In the genomic region with DNA sequence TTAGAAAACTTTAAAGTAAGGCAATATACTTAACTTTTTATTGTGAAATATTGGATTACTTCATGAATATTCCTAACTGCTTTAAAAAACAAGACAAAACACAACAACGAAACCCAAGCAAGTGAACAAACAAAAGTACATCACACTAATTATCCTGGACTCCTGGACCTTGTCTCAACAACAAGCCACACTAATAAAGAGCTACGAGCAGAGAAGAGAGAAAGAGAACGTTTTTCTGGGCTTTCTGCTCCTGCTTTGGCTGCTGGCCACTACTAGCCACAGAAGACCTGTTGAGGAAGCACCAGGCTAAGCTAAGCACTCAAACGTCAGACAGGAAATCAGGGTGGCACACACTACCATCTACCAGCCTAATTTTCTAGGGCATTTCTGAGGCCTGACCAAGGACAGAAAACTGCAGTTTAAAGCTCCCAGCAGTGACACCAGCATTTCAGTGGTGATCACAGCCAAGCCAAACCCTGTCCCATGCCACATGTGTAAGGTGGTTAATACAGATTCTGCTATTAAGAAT, we compare ENCODE assay signal across 16 mouse cellular contexts. TPM values are rescaled to one million over a fixed set of nuclear protein-coding genes. Genes with fewer than 3 reads are reported as not detected.
A peak's percentile ranks its signal among the peaks of the same experiment; 100 is the strongest.
DNase-seq lines count a peak whose midpoint lies in the region; ATAC-seq and TF ChIP-seq lines count a peak whose summit lies in the region.
"Had no signal": no experiment of that assay in that cellular context is flagged by ENCODE, and none has a peak within 500 bp of the region (broad histone marks: within the 10 kb centered on the region; RNA-seq: fewer than 3 reads in every experiment).

No protein-coding gene starts in this region.

- no peak for ATAC-seq in liver, embryonic 12.5 days
- peak; percentile 55 for ATAC-seq in activated CD4-positive, CD25-positive, alpha-beta regulatory T cell, adult 4 months
- ATAC-seq in forebrain, embryonic 13.5 days, result no peak

- H3K9ac ChIP-seq in liver, adult 2 months (ENCODE audit: low read depth, low read length), result peak overlapping the region; percentile 16
- H3K9ac ChIP-seq in liver, embryonic 12.5 days, result no peak overlapping the region
- no peak overlapping the region for H3K9ac ChIP-seq in forebrain, embryonic 13.5 days
- H3K9ac ChIP-seq: embryonic facial prominence, embryonic 15.5 days; liver, embryonic 15.5 days; neural tube, embryonic 12.5 days had no signal

- no peak overlapping the region for H3ac ChIP-seq in myocyte (ENCODE audit: control insufficient read depth, insufficient read length)

- TF ChIP-seq CTCF in liver, adult 2 months (IDR thresholded peaks at IDR 0.05; ENCODE audit: low read depth, low read length), result no peak

- DNase-seq in liver, adult 2 months (ENCODE audit: extremely low read depth, low read depth, low spot score), result peak; percentile 60
- peak; percentile 33 to 37 for DNase-seq in B cell, adult 2 months
- no peak for DNase-seq in layer of hippocampus, adult 11-12 months (ENCODE audit: low spot score)
- DNase-seq: cerebellum, postnatal 14 days; heart, adult 11 months; kidney, adult 8-10 months; layer of hippocampus, postnatal 36 days; retina, postnatal 1 day had no signal

- TF ChIP-seq POLR2A in liver, adult 2 months (IDR thresholded peaks at IDR 0.05; ENCODE audit: extremely low read depth, insufficient read depth, low read length), result no peak
- TF ChIP-seq POLR2A in myocyte (IDR thresholded peaks at IDR 0.05; ENCODE audit: insufficient read length, low read depth), result no peak

- H3K4me3 ChIP-seq in liver, adult 2 months (ENCODE audit: insufficient read depth, low read depth, low read length), result no peak overlapping the region
- H3K4me3 ChIP-seq in liver, embryonic 12.5 days, result no peak overlapping the region
- H3K4me3 ChIP-seq in myocyte, result no peak overlapping the region
- no peak overlapping the region for H3K4me3 ChIP-seq in forebrain, embryonic 13.5 days
- H3K4me3 ChIP-seq: embryonic facial prominence, embryonic 15.5 days; hindbrain, embryonic 10.5 days; liver, embryonic 15.5 days; neural tube, embryonic 12.5 days had no signal

- no peaks in the 10 kb centered on the region for H3K27me3 ChIP-seq in liver, adult 2 months (ENCODE audit: control insufficient read depth, insufficient read depth, low read length)
- H3K27me3 ChIP-seq in liver, embryonic 12.5 days (replicated peaks), result no peaks in the 10 kb centered on the region
- H3K27me3 ChIP-seq in myocyte (ENCODE audit: control insufficient read depth, insufficient read depth, insufficient read length), result no peaks in the 10 kb centered on the region
- no peaks in the 10 kb centered on the region for H3K27me3 ChIP-seq in forebrain, embryonic 13.5 days
- H3K27me3 ChIP-seq: embryonic facial prominence, embryonic 15.5 days; liver, embryonic 15.5 days; neural tube, embryonic 12.5 days had no signal

- H3K4me1 ChIP-seq in liver, adult 2 months (ENCODE audit: control insufficient read depth, insufficient read depth, low read length), result peaks cover 13% of the 10 kb centered on the region
- peaks cover 36% of the 10 kb centered on the region for H3K4me1 ChIP-seq in liver, embryonic 12.5 days
- 0 out of 2 replicates have a peak, but pooled peaks cover 6% of the 10 kb centered on the region for H3K4me1 ChIP-seq in forebrain, embryonic 13.5 days
- H3K4me1 ChIP-seq: hindbrain, embryonic 10.5 days; neural tube, embryonic 12.5 days had no signal

- peak overlapping the region; percentile 88 for H3K27ac ChIP-seq in liver, adult 2 months (replicated peaks; ENCODE audit: insufficient read depth, low read depth, low read length)
- no peak overlapping the region; the same call in 1 of the 2 replicates for H3K27ac ChIP-seq in liver, embryonic 12.5 days
- no peak overlapping the region for H3K27ac ChIP-seq in forebrain, embryonic 13.5 days
- H3K27ac ChIP-seq: embryonic facial prominence, embryonic 15.5 days; hindbrain, embryonic 10.5 days; liver, embryonic 15.5 days; neural tube, embryonic 12.5 days had no signal

- peaks cover 15% of the 10 kb centered on the region for H3K79me2 ChIP-seq in liver, adult 2 months (ENCODE audit: control insufficient read depth, insufficient read depth, low read length)
- peaks cover 25% of the 10 kb centered on the region for H3K79me2 ChIP-seq in myocyte (ENCODE audit: control insufficient read depth, insufficient read depth)

- 3% methylated on average over 4 of the region's 4 CpGs for WGBS in liver, adult 2 months
- 50% methylated on average over 4 of the region's 4 CpGs for WGBS in liver, embryonic 12.5 days (ENCODE audit: insufficient replicate concordance)
- WGBS in forebrain, embryonic 13.5 days, result 33% methylated on average over 4 of the region's 4 CpGs

- no peaks in the 10 kb centered on the region for H3K9me3 ChIP-seq in liver, embryonic 12.5 days (replicated peaks)
- H3K9me3 ChIP-seq in forebrain, embryonic 13.5 days (replicated peaks), result no peaks in the 10 kb centered on the region
- H3K9me3 ChIP-seq: embryonic facial prominence, embryonic 15.5 days; hindbrain, embryonic 10.5 days; liver, embryonic 15.5 days; neural tube, embryonic 12.5 days had no signal

- no peaks in the 10 kb centered on the region for H3K36me3 ChIP-seq in liver, adult 2 months (ENCODE audit: control insufficient read depth, insufficient read depth, low read length)
- peaks cover 29% of the 10 kb centered on the region for H3K36me3 ChIP-seq in liver, embryonic 12.5 days
- no peaks in the 10 kb centered on the region for H3K36me3 ChIP-seq in myocyte (ENCODE audit: control insufficient read depth, insufficient read depth)
- peaks cover 4% of the 10 kb centered on the region; the same call in 1 of the 2 replicates for H3K36me3 ChIP-seq in forebrain, embryonic 13.5 days (ENCODE audit: poor library complexity, severe bottlenecking)

- H3K4me2 ChIP-seq in liver, embryonic 12.5 days, result no peak overlapping the region
- H3K4me2 ChIP-seq in myocyte (ENCODE audit: low read depth), result peak overlapping the region; percentile 31
- no peak overlapping the region for H3K4me2 ChIP-seq in forebrain, embryonic 13.5 days
- H3K4me2 ChIP-seq: embryonic facial prominence, embryonic 15.5 days; liver, embryonic 15.5 days; neural tube, embryonic 12.5 days had no signal

TF ChIP-seq in myocyte, 11 proteins besides CTCF, POLR2A, EP300 and RAD21:
- TF ChIP-seq USF1 (IDR thresholded peaks at IDR 0.05; ENCODE audit: low read depth), result no peak
- no peak for TF ChIP-seq POLR2AphosphoS2 (IDR thresholded peaks at IDR 0.05; ENCODE audit: insufficient read length, low read depth)
- TF ChIP-seq SRF (IDR thresholded peaks at IDR 0.05; ENCODE audit: control insufficient read depth, insufficient read length, low read depth), result no peak
- TF ChIP-seq MYOG (IDR thresholded peaks at IDR 0.05; ENCODE audit: control insufficient read depth in 1 of 3, insufficient read depth in 1 of 3, insufficient read length in 2 of 3, low read depth in 2 of 3), result no peak
- TF ChIP-seq CEBPB (IDR thresholded peaks at IDR 0.05; ENCODE audit: insufficient read depth, poor library complexity, severe bottlenecking), result no peak
- TF ChIP-seq REST (IDR thresholded peaks at IDR 0.05; ENCODE audit: insufficient read depth, insufficient read length), result no peak

RNA-seq across cellular contexts. Expression of gene Atl1, which starts 28.2 kb away (rescaled TPM):
- total RNA-seq in liver, adult 2 months (2014; rRNA removed), result 1.5 and 1.7 TPM in 2 replicates
- 0.40 and 0.62 TPM in 2 replicates for polyA plus RNA-seq in liver, adult 2 months (2012; rRNA removed)
- polyA plus RNA-seq in liver, embryonic 12.5 days (2016; fragmentation: Nextera tagmentation; extraction: Ambion mirVana), result 1.7 and 2.2 TPM in 2 replicates
- under 1 TPM in 1 of 2 experiments, not detected in 1; 0.91 TPM for polyA plus RNA-seq in activated CD4-positive, CD25-positive, alpha-beta regulatory T cell, adult 4 months (2017; shearing (Covaris generic))
- polyA plus RNA-seq in myocyte (2012; fragmentation: generic; extraction: Trizol), result 0.36 TPM
- polyA plus RNA-seq in forebrain, embryonic 13.5 days (2015; fragmentation: Nextera tagmentation; extraction: Ambion mirVana), result 80.6 and 83.8 TPM in 2 replicates

RNA-seq across cellular contexts. Expression of gene Map4k5, which starts 28.8 kb away (rescaled TPM):
- total RNA-seq in liver, adult 2 months (2014; rRNA removed), result 15.6 and 16.2 TPM in 2 replicates
- polyA plus RNA-seq in liver, adult 2 months (2012; rRNA removed), result 1.8 and 3.6 TPM in 2 replicates
- 31.8 and 34.1 TPM in 2 replicates for polyA plus RNA-seq in liver, embryonic 12.5 days (2016; fragmentation: Nextera tagmentation; extraction: Ambion mirVana)
- polyA plus RNA-seq in activated CD4-positive, CD25-positive, alpha-beta regulatory T cell, adult 4 months (2017; shearing (Covaris generic)), result 1 to 10 TPM; 2.9 to 3.3 TPM
- 6.1 TPM for polyA plus RNA-seq in myocyte (2012; fragmentation: generic; extraction: Trizol)
- 24.2 and 24.4 TPM in 2 replicates for polyA plus RNA-seq in forebrain, embryonic 13.5 days (2015; fragmentation: Nextera tagmentation; extraction: Ambion mirVana)

Comparison
In these comparisons a context has a peak if more than half of its experiments do, and no peak if none do; other contexts are left out.
1. RNA of gene Atl1, which starts 28.2 kb away (polyA plus RNA-seq): 80.6 to 83.8 TPM in forebrain, embryonic 13.5 days; 1.7 to 2.2 TPM in liver, embryonic 12.5 days, 0.91 TPM in activated CD4-positive, CD25-positive, alpha-beta regulatory T cell, adult 4 months, 0.40 to 0.62 TPM in liver, adult 2 months and 0.36 TPM in myocyte (single experiment); every median in the first group is over 10 times any median in the second.